In genomic region chr9:67799078-67799819, GRCm38 (mm10) we compare ENCODE assay signal across 12 mouse cellular contexts. TPM values are rescaled to one million over a fixed set of nuclear protein-coding genes. Genes with fewer than 3 reads are reported as not detected.
DNase-seq lines count a peak whose midpoint lies in the region; ATAC-seq and TF ChIP-seq lines count a peak whose summit lies in the region.
"Had no signal": no experiment of that assay in that cellular context is flagged by ENCODE, and none has a peak within 500 bp of the region (broad histone marks: within the 10 kb centered on the region; RNA-seq: fewer than 3 reads in every experiment).

No protein-coding gene starts in this region.

- TF ChIP-seq EP300 in heart, adult 2 months (IDR thresholded peaks at IDR 0.05; ENCODE audit: insufficient read depth, low read depth, low read length), result no peak

- H3K79me2 ChIP-seq in heart, adult 2 months (replicated peaks; ENCODE audit: control insufficient read depth, insufficient read depth, low read length), result no peaks in the 10 kb centered on the region

- H3K27me3 ChIP-seq in heart, embryonic 16.5 days (ENCODE audit: control insufficient read depth, insufficient read depth, low read length), result no peaks in the 10 kb centered on the region
- no peaks in the 10 kb centered on the region for H3K27me3 ChIP-seq in heart, adult 2 months (ENCODE audit: control insufficient read depth, insufficient read depth, low read length)
- no peaks in the 10 kb centered on the region for H3K27me3 ChIP-seq in intestine, embryonic 15.5 days (replicated peaks)
- H3K27me3 ChIP-seq in forebrain, embryonic 12.5 days, result no peaks in the 10 kb centered on the region
- no peaks in the 10 kb centered on the region for H3K27me3 ChIP-seq in forebrain, embryonic 16.5 days (replicated peaks; ENCODE audit: control insufficient read depth, insufficient read depth, low read length)

- H3K36me3 ChIP-seq in heart, embryonic 16.5 days (ENCODE audit: control insufficient read depth, insufficient read depth), result no peaks in the 10 kb centered on the region
- no peaks in the 10 kb centered on the region for H3K36me3 ChIP-seq in heart, adult 2 months (ENCODE audit: control insufficient read depth, insufficient read depth, low read length)
- no peaks in the 10 kb centered on the region for H3K36me3 ChIP-seq in intestine, embryonic 15.5 days
- H3K36me3 ChIP-seq in forebrain, embryonic 12.5 days (replicated peaks), result no peaks in the 10 kb centered on the region
- H3K36me3 ChIP-seq in forebrain, embryonic 16.5 days (ENCODE audit: control insufficient read depth, insufficient read depth), result no peaks in the 10 kb centered on the region

- TF ChIP-seq CTCF in heart, adult 2 months (IDR thresholded peaks at IDR 0.05), result no peak

- H3K9ac ChIP-seq in heart, embryonic 16.5 days (ENCODE audit: low read length), result no peak overlapping the region
- no peak overlapping the region for H3K9ac ChIP-seq in heart, adult 2 months (ENCODE audit: low read depth, low read length)
- H3K9ac ChIP-seq in intestine, embryonic 15.5 days, result no peak overlapping the region
- H3K9ac ChIP-seq in forebrain, embryonic 12.5 days, result no peak overlapping the region
- no peak overlapping the region for H3K9ac ChIP-seq in forebrain, embryonic 16.5 days (replicated peaks; ENCODE audit: low read depth, low read length)
- H3K9ac ChIP-seq: liver, postnatal 0 days had no signal

- no peak for DNase-seq in heart, adult 2 months
- DNase-seq in A20 (ENCODE audit: low read depth, low spot score) (peak; percentile 46), MN1 (ENCODE audit: low spot score) (peak; percentile 24)
- DNase-seq: cerebellum, adult 8-10 months; liver, postnatal 0 days; thymus, adult 2 months had no signal

- ATAC-seq in heart, embryonic 16.5 days (replicated peaks; ENCODE audit: extremely low read depth, insufficient read depth, low FRiP score), result peak; percentile 65
- ATAC-seq in intestine, embryonic 15.5 days, result peak; percentile 70
- no peak for ATAC-seq in forebrain, embryonic 12.5 days (ENCODE audit: low FRiP score)
- ATAC-seq in forebrain, embryonic 16.5 days, result no peak
- ATAC-seq: liver, postnatal 0 days had no signal

- peak overlapping the region; percentile 46 for H3K27ac ChIP-seq in heart, embryonic 16.5 days (ENCODE audit: low read length)
- H3K27ac ChIP-seq in heart, adult 2 months, result no peak overlapping the region
- H3K27ac ChIP-seq in intestine, embryonic 15.5 days, result no peak overlapping the region
- no peak overlapping the region for H3K27ac ChIP-seq in forebrain, embryonic 12.5 days
- H3K27ac ChIP-seq in forebrain, embryonic 16.5 days (ENCODE audit: low read length), result no peak overlapping the region

- intact Hi-C loops in heart, adult 2 months (cut with DNase I), result no loop called here

- no peak overlapping the region; the same call in 1 of the 2 replicates for H3K4me2 ChIP-seq in heart, embryonic 16.5 days (ENCODE audit: low read depth, low read length)
- no peak overlapping the region for H3K4me2 ChIP-seq in intestine, embryonic 15.5 days (replicated peaks)
- H3K4me2 ChIP-seq in forebrain, embryonic 12.5 days, result no peak overlapping the region
- no peak overlapping the region for H3K4me2 ChIP-seq in forebrain, embryonic 16.5 days (ENCODE audit: low read length)

- H3K4me1 ChIP-seq in heart, embryonic 16.5 days (ENCODE audit: control insufficient read depth, insufficient read depth, low read length), result peaks cover 17% of the 10 kb centered on the region
- H3K4me1 ChIP-seq in heart, adult 2 months (ENCODE audit: control insufficient read depth, insufficient read depth, low read length), result no peaks in the 10 kb centered on the region
- H3K4me1 ChIP-seq in intestine, embryonic 15.5 days (replicated peaks), result peaks cover 5% of the 10 kb centered on the region; the same call in 1 of the 2 replicates
- peaks cover 19% of the 10 kb centered on the region for H3K4me1 ChIP-seq in forebrain, embryonic 12.5 days
- peaks cover 17% of the 10 kb centered on the region for H3K4me1 ChIP-seq in forebrain, embryonic 16.5 days (replicated peaks; ENCODE audit: control insufficient read depth, insufficient read depth, low read length)

- no peak overlapping the region for H3K4me3 ChIP-seq in heart, embryonic 16.5 days (ENCODE audit: low read length)
- no peak overlapping the region for H3K4me3 ChIP-seq in heart, adult 2 months
- H3K4me3 ChIP-seq in intestine, embryonic 15.5 days (replicated peaks), result no peak overlapping the region
- H3K4me3 ChIP-seq in forebrain, embryonic 12.5 days (replicated peaks), result no peak overlapping the region
- no peak overlapping the region for H3K4me3 ChIP-seq in forebrain, embryonic 16.5 days (replicated peaks; ENCODE audit: low read length)

- no peak for TF ChIP-seq POLR2A in heart, adult 2 months (IDR thresholded peaks at IDR 0.05; ENCODE audit: insufficient read depth, low read depth, low read length)

- 36% methylated on average over 14 of the region's 14 CpGs for WGBS in heart, embryonic 16.5 days
- 43% methylated on average over 14 of the region's 14 CpGs for WGBS in heart, adult 2 months
- 50% methylated on average over 14 of the region's 14 CpGs for WGBS in intestine, embryonic 15.5 days
- 71% methylated on average over 14 of the region's 14 CpGs for WGBS in forebrain, embryonic 12.5 days
- WGBS in forebrain, embryonic 16.5 days, result 61% methylated on average over 14 of the region's 14 CpGs

- H3K9me3 ChIP-seq in heart, embryonic 16.5 days (replicated peaks; ENCODE audit: control insufficient read depth, low read length), result no peaks in the 10 kb centered on the region; the same call in 1 of the 2 replicates
- H3K9me3 ChIP-seq in intestine, embryonic 15.5 days, result no peaks in the 10 kb centered on the region
- no peaks in the 10 kb centered on the region for H3K9me3 ChIP-seq in forebrain, embryonic 12.5 days
- H3K9me3 ChIP-seq in forebrain, embryonic 16.5 days (ENCODE audit: control insufficient read depth, low read length), result no peaks in the 10 kb centered on the region

RNA-seq across cellular contexts. Expression of gene C2cd4a, which starts 32.9 kb away (rescaled TPM):
- 0.10 and 0.16 TPM in 2 replicates for polyA plus RNA-seq in heart, embryonic 16.5 days (2015; fragmentation: Nextera tagmentation; extraction: Ambion mirVana)
- total RNA-seq in heart, adult 2 months (2021), result not detected
- polyA plus RNA-seq in heart, adult 2 months (2012; rRNA removed), result 0.08 TPM in 1 of 2 replicates, not detected in the other
- 1.1 and 1.2 TPM in 2 replicates for polyA plus RNA-seq in intestine, embryonic 15.5 days (2015; fragmentation: Nextera tagmentation; extraction: Ambion mirVana)
- polyA plus RNA-seq in forebrain, embryonic 12.5 days (2016; fragmentation: Nextera tagmentation; extraction: Ambion mirVana), result not detected in 2 replicates
- polyA plus RNA-seq in forebrain, embryonic 16.5 days (2015; fragmentation: Nextera tagmentation; extraction: Ambion mirVana), result not detected in 2 replicates
- total RNA-seq: monocyte, adult 5-6 weeks had no signal
- polyA plus RNA-seq: hindbrain, embryonic 11.5 days had no signal

RNA-seq across cellular contexts. Expression of gene C2cd4b, which starts 40.0 kb away (rescaled TPM):
- 0.18 and 0.59 TPM in 2 replicates for polyA plus RNA-seq in heart, embryonic 16.5 days (2015; fragmentation: Nextera tagmentation; extraction: Ambion mirVana)
- 1 to 10 TPM in 1 of 2 experiments, under 1 TPM in 1; 0.73 to 1.5 TPM for total RNA-seq in heart, adult 2 months (2021)
- polyA plus RNA-seq in heart, adult 2 months (2012; rRNA removed), result 0.53 and 1.0 TPM in 2 replicates
- 1.1 and 1.3 TPM in 2 replicates for polyA plus RNA-seq in intestine, embryonic 15.5 days (2015; fragmentation: Nextera tagmentation; extraction: Ambion mirVana)
- polyA plus RNA-seq in forebrain, embryonic 12.5 days (2016; fragmentation: Nextera tagmentation; extraction: Ambion mirVana), result 0.22 and 0.35 TPM in 2 replicates
- polyA plus RNA-seq in forebrain, embryonic 16.5 days (2015; fragmentation: Nextera tagmentation; extraction: Ambion mirVana), result 0.26 and 0.30 TPM in 2 replicates
- total RNA-seq: monocyte, adult 5-6 weeks had no signal
- polyA plus RNA-seq: hindbrain, embryonic 11.5 days; liver, postnatal 0 days had no signal

RNA-seq across cellular contexts. Expression of gene Vps13c, which starts 40.9 kb away (rescaled TPM):
- 3.8 and 4.3 TPM in 2 replicates for polyA plus RNA-seq in heart, embryonic 16.5 days (2015; fragmentation: Nextera tagmentation; extraction: Ambion mirVana)
- total RNA-seq in heart, adult 2 months (2021), result 10 to 100 TPM; 41.1 to 51.1 TPM
- 6.5 and 13.2 TPM in 2 replicates for polyA plus RNA-seq in heart, adult 2 months (2012; rRNA removed)
- 5.2 and 5.6 TPM in 2 replicates for polyA plus RNA-seq in intestine, embryonic 15.5 days (2015; fragmentation: Nextera tagmentation; extraction: Ambion mirVana)
- 7.4 and 8.8 TPM in 2 replicates for polyA plus RNA-seq in forebrain, embryonic 12.5 days (2016; fragmentation: Nextera tagmentation; extraction: Ambion mirVana)
- polyA plus RNA-seq in forebrain, embryonic 16.5 days (2015; fragmentation: Nextera tagmentation; extraction: Ambion mirVana), result 8.2 and 8.6 TPM in 2 replicates

Comparison
In these comparisons a context has a peak if more than half of its experiments do, and no peak if none do; other contexts are left out.
1. ATAC-seq: peak in heart, embryonic 16.5 days (single experiment) and intestine, embryonic 15.5 days (single experiment); none in forebrain, embryonic 12.5 days (single experiment) and forebrain, embryonic 16.5 days (single experiment).
2. DNase-seq: peak in A20 (single experiment) and MN1 (single experiment); none in heart, adult 2 months (0 of 2).